Mouse (Mus musculus): ENCODE results near the gene Gfod2. TPM values are rescaled to one million over a fixed set of nuclear protein-coding genes. Genes with fewer than 3 reads are reported as not detected.

The Gfod2 gene
- polyA plus RNA-seq, 1 experiment from 2014 or later: 19.2 TPM

GRCm38 (mm10) chr8:105771398-105772175 lies 13.1 kb upstream of the Gfod2 start:
- peaks cover 56% of the 10 kb centered on the region for H3K36me3 ChIP-seq (ENCODE audit: insufficient read depth, low read length)
- WGBS: 89% methylated on average over 12 of the region's 12 CpGs
- no peak for ATAC-seq (replicated peaks; ENCODE audit: low FRiP score, low read depth)
- no peak overlapping the region for H3K9ac ChIP-seq (ENCODE audit: low read depth, low read length)
- no peak for DNase-seq (ENCODE audit: low spot score)
- H3K27ac ChIP-seq: no peak overlapping the region
- H3K4me2 ChIP-seq (ENCODE audit: low read length): no peak overlapping the region
- no peak for TF ChIP-seq CTCF (IDR thresholded peaks at IDR 0.05; ENCODE audit: low read depth)
- H3K4me1 ChIP-seq (replicated peaks; ENCODE audit: insufficient read depth, low read length): no peaks in the 10 kb centered on the region
- H3K4me3 ChIP-seq (replicated peaks; ENCODE audit: low read depth, low read length): no peak overlapping the region
- H3K9me3 ChIP-seq (replicated peaks; ENCODE audit: low read length): no peaks in the 10 kb centered on the region
- no peaks in the 10 kb centered on the region for H3K27me3 ChIP-seq (ENCODE audit: insufficient read depth, low read length)

DNA sequence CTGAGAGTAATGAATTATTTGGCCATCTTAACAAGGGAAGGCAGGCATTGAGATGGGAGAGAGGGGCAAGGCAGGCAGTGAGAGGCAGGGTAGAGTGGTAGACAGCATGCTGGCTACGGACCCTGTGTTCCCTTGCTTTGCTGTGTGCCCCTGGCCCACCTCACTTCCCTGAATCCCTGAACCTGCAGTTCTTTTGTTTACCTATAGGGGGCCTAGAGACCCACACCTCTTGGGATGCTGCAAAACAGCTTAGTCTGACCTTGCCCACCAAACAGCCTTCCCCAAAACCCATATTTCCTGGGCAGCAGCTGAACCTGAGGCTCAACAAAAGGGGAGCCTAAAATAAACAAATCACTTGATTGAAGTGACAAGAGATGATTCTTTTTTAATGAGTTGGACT lies 12.1 kb upstream of the Gfod2 start:
- peak; percentile 76 for TF ChIP-seq CTCF (IDR thresholded peaks at IDR 0.05; ENCODE audit: low read depth)
- WGBS: 87% methylated on average over 1 of the region's 1 CpGs
- ATAC-seq (replicated peaks; ENCODE audit: low FRiP score, low read depth) (no peak), DNase-seq (ENCODE audit: low spot score) (peak; percentile 43)
- Histone ChIP-seq H3K36me3 (ENCODE audit: insufficient read depth, low read length) (peaks cover 56% of the 10 kb centered on the region), H3K27me3 (ENCODE audit: insufficient read depth, low read length) (no peaks in the 10 kb centered on the region), H3K9ac (ENCODE audit: low read depth, low read length) (no peak overlapping the region), H3K4me1 (replicated peaks; ENCODE audit: insufficient read depth, low read length) (no peaks in the 10 kb centered on the region), H3K4me2 (ENCODE audit: low read length) (no peak overlapping the region), H3K9me3 (replicated peaks; ENCODE audit: low read length) (no peaks in the 10 kb centered on the region), H3K27ac (no peak overlapping the region), H3K4me3 (replicated peaks; ENCODE audit: low read depth, low read length) (no peak overlapping the region)

DNA sequence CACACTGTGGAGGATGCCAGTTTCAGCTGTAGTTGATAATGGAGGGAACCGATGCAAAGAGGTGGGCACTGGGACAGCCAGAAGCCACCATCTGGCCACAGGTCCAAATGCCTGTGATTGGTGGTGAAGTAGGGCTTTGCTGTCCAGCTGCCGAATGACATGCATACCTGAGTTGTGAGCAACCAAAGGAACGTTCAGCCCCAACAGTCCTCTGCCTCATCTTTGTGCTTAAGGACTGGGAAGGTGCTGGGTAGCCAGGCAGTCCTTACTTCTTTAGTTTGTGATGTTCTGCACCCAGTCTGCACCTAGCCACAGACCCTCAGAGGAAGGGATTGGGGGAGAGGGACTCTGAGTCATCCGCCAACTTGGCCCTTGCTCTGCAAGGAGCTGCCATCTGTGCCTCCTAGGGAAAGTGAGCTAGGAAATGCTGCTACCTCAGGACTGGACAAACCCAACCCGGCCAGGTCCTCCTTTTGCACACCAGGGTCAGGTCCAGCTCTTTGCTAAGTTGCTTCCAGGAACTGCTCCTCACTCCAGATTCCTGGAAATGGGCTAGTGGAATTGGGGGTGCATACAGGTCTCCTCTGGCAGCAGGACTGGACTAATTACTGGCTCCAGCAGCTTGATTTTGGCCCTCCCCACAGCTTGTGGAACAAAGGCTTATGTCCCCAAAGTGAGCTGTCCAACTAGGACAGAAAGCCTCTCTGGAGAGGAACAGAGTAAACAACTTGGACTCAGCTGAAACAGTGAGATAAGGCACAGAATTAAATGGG lies 10.2 kb upstream of the Gfod2 start:
- Histone ChIP-seq H3K4me2 (ENCODE audit: low read length) (no peak overlapping the region), H3K9me3 (replicated peaks; ENCODE audit: low read length) (no peaks in the 10 kb centered on the region), H3K36me3 (ENCODE audit: insufficient read depth, low read length) (peaks cover 39% of the 10 kb centered on the region; the same call in 1 of the 2 replicates), H3K27ac (no peak overlapping the region), H3K4me3 (replicated peaks; ENCODE audit: low read depth, low read length) (no peak overlapping the region), H3K4me1 (replicated peaks; ENCODE audit: insufficient read depth, low read length) (no peaks in the 10 kb centered on the region), H3K9ac (ENCODE audit: low read depth, low read length) (no peak overlapping the region), H3K27me3 (ENCODE audit: insufficient read depth, low read length) (no peaks in the 10 kb centered on the region)
- no peak for TF ChIP-seq CTCF (IDR thresholded peaks at IDR 0.05; ENCODE audit: low read depth)
- WGBS: 90% methylated on average over 5 of the region's 5 CpGs
- no peak for DNase-seq (ENCODE audit: low spot score)
- ATAC-seq (replicated peaks; ENCODE audit: low FRiP score, low read depth): no peak

GRCm38 (mm10) chr8:105757796-105758276 lies 628 bp downstream of the Gfod2 start:
- no peak for TF ChIP-seq CTCF (IDR thresholded peaks at IDR 0.05; ENCODE audit: low read depth)
- H3K4me2 ChIP-seq (ENCODE audit: low read length): peak overlapping the region; percentile 69
- no peak for DNase-seq (ENCODE audit: low spot score)
- WGBS: under 1% methylated on average over 12 of the region's 12 CpGs
- H3K36me3 ChIP-seq (ENCODE audit: insufficient read depth, low read length): no peaks in the 10 kb centered on the region
- peak overlapping the region; percentile 90 for H3K4me3 ChIP-seq (replicated peaks; ENCODE audit: low read depth, low read length)
- ATAC-seq (replicated peaks; ENCODE audit: low FRiP score, low read depth): no peak
- H3K4me1 ChIP-seq (replicated peaks; ENCODE audit: insufficient read depth, low read length): 0 out of 2 replicates have a peak, but pooled peaks cover 6% of the 10 kb centered on the region
- H3K27ac ChIP-seq: peak overlapping the region; percentile 85; the same call in 1 of the 2 replicates
- no peaks in the 10 kb centered on the region for H3K27me3 ChIP-seq (ENCODE audit: insufficient read depth, low read length)
- no peaks in the 10 kb centered on the region for H3K9me3 ChIP-seq (replicated peaks; ENCODE audit: low read length)
- H3K9ac ChIP-seq (ENCODE audit: low read depth, low read length): peak overlapping the region; percentile 66

GRCm38 (mm10) chr8:105754688-105755087 lies 3.8 kb downstream of the Gfod2 start:
- no peak overlapping the region for H3K4me3 ChIP-seq (replicated peaks; ENCODE audit: low read depth, low read length)
- H3K27ac ChIP-seq: no peak overlapping the region
- no peak for DNase-seq (ENCODE audit: low spot score)
- no peak for TF ChIP-seq CTCF (IDR thresholded peaks at IDR 0.05; ENCODE audit: low read depth)
- H3K9me3 ChIP-seq (replicated peaks; ENCODE audit: low read length): no peaks in the 10 kb centered on the region
- peaks cover 16% of the 10 kb centered on the region; the same call in 1 of the 2 replicates for H3K4me1 ChIP-seq (replicated peaks; ENCODE audit: insufficient read depth, low read length)
- WGBS: 74% methylated on average over 2 of the region's 2 CpGs
- no peak overlapping the region for H3K4me2 ChIP-seq (ENCODE audit: low read length)
- no peak overlapping the region for H3K9ac ChIP-seq (ENCODE audit: low read depth, low read length)
- H3K27me3 ChIP-seq (ENCODE audit: insufficient read depth, low read length): no peaks in the 10 kb centered on the region
- no peaks in the 10 kb centered on the region for H3K36me3 ChIP-seq (ENCODE audit: insufficient read depth, low read length)
- ATAC-seq (replicated peaks; ENCODE audit: low FRiP score, low read depth): no peak

GRCm38 (mm10) chr8:105753916-105754315 lies 4.5 kb downstream of the Gfod2 start:
- Histone ChIP-seq H3K9me3 (replicated peaks; ENCODE audit: low read length) (no peaks in the 10 kb centered on the region), H3K4me1 (replicated peaks; ENCODE audit: insufficient read depth, low read length) (peaks cover 10% of the 10 kb centered on the region; the same call in 1 of the 2 replicates), H3K27me3 (ENCODE audit: insufficient read depth, low read length) (no peaks in the 10 kb centered on the region), H3K4me3 (replicated peaks; ENCODE audit: low read depth, low read length) (no peak overlapping the region), H3K4me2 (ENCODE audit: low read length) (no peak overlapping the region), H3K36me3 (ENCODE audit: insufficient read depth, low read length) (no peaks in the 10 kb centered on the region), H3K27ac (no peak overlapping the region), H3K9ac (ENCODE audit: low read depth, low read length) (no peak overlapping the region)
- WGBS: 59% methylated on average over 2 of the region's 2 CpGs
- no peak for DNase-seq (ENCODE audit: low spot score)
- TF ChIP-seq CTCF (IDR thresholded peaks at IDR 0.05; ENCODE audit: low read depth): no peak
- ATAC-seq (replicated peaks; ENCODE audit: low FRiP score, low read depth): no peak

Data from kidney, postnatal 0 days (tissue).